Mouse (Mus musculus): ENCODE results near the gene Prr22.

Gene Prr22

DNA sequence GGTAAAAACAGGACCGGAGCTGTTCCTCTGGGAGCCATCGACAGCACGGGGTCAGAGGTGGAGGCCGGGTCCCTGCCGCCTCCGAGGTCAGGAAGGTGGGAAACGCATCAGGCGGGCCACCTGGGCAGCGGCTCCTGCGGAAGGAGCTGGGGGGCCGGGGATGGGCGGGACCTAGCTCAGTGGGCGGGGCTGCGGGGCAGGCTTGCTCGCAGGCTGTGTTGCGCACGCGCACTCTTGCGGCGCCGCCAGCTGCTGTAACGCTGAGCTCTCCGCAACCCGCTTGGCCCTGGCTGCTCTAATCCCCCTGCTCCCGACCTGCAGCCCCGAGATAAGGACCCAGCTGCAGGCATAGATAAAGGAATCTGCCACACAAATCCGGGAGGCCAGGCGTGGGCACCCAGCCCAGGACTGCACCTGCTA, 8.0 kb upstream of the Prr22 start:
- peak; percentile 94 to 95 for DNase-seq

DNA sequence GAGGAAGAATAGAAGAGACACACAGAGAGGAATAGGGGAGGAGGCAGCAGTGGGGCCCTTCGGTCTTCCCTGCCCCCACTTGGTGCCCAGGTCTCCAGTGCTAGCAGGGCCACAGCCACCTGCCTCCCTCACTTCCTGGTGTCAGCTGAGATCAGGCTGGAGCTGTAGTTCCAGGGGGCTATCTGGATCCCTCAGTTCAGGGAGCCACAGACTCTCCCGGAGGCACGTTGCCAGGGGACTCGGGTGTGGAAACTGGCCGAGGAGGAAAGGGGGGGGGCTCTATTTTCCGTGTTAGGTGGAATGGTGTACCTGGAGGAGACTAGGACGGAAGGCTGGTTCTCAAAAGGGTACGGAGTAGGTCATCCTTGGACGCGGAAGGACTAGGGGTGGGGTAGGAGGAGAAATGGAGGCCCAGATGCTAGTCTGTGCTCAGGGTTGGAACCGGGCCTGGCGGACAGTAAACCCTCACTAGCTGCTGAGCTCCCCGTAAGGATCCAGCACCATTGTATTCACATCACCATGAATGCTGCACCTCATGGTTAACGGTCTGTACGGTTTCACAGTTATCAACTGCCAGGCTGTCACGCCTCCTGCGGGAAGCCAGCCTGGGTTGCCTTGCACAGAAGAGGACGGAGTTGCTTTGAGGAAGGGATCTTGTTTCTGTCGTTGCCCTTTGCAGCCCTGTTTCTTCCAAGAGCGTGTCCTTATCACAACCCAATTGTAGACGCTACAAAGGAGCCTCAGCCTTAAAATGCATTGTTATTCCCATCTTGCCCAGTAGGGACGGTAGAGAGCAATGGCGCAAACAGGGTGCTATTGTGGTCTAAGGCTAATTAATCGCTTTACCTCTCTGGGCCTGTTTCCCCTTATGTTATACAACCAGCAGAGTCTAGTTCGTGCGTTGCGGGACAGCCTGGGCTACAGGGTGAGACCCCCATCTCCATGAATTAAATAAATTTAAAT, 7.0 kb upstream of the Prr22 start:
- peak; percentile 53 to 55 for DNase-seq

DNA sequence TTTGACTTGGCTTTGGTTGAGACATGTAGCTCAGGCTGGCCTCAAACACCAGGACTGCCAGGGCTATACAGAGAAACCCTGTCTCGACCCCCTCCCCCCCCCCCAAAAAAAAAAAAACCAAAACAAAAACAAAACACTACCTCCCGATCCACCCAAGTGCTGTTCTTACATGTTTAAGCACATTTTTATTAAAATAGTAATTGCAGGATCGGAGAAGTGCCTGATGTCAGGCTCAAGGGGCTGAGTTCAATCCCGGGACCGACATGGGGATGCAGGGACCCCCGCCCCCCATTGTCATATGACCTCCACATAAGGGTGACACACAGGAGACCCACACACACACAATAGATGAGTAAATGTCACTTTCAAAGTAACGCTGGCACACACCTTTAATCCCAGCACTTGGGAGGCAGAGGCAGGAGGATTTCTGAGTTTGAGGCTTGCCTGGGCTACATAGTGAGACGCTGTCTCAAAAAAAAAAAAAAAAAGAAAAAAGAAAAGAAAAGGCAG, 6.3 kb upstream of the Prr22 start:
- no peak for DNase-seq

GRCm38 (mm10) chr17:56764474-56765354, 5.3 kb upstream of the Prr22 start, which contains the start of gene Dus3l:
TSS of gene Dus3l (plus strand) at chr17:56764757.
- peak; percentile 89 to 90 for DNase-seq

DNA sequence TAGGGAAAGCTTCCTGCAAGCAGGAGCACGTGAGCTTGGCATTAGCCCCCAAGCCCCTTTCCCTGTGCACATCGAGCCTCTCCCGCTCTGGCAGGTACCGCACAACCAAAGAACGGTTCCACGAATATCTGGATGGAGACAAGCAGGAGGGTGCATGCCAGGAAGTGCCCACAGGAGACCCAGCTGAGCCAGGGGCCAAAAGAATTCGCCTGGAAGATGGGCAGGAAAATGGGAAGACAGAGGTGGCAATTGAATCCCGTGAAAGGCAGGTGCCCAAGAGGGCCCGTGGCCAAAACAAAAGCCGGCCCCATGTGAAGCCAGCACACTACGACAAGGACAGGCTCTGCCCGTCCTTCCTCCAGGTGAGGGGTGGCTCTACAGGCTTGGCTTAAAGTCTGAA, 4.6 kb upstream of the Prr22 start:
- no peak for DNase-seq

DNA sequence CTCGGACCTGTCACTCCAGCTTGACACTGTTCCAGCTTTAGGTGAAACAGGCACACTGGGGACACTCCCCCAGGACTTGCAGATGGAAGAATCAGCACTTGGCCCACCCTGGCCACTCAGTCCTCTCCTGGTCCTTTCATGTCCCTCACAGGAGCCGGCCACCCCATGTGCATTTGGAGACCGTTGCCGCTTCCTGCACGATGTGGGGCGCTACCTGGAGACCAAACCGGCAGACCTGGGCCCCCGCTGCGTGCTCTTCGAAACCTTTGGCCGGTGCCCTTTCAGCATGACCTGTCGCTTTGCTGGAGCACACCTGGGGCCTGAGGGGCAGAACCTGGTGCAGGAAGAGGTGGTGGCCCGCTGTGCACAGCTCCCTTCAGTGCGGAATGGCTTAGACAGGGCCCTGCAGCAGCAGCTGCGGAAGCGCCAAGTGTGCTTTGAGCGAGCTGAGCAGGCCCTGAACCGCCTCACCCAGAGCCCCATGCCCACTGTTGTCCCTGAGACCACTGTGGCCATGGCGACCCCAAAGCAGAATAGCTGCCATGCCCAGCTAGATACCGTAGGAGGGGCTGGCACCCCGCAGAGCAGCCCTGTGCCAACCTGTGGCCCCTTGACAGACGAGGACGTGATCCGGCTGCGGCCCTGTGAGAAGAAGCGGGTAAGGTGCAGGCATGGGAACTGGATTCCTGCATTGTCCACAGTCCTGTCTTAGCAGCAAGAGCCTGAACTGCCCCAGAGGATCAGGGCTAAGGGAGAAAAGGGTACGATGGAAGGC, 3.2 kb upstream of the Prr22 start:
- DNase-seq = peak in 1 of 2 experiments; percentile 26

- DNase-seq = no peak
Observed at GRCm38 (mm10) chr17:56767531-56768135, 2.4 kb upstream of the Prr22 start.

- no peak for DNase-seq
Observed at GRCm38 (mm10) chr17:56768941-56769340, 1.1 kb upstream of the Prr22 start.

- no peak for DNase-seq
Observed at GRCm38 (mm10) chr17:56777568-56777967, 7.5 kb downstream of the Prr22 start.

DNA sequence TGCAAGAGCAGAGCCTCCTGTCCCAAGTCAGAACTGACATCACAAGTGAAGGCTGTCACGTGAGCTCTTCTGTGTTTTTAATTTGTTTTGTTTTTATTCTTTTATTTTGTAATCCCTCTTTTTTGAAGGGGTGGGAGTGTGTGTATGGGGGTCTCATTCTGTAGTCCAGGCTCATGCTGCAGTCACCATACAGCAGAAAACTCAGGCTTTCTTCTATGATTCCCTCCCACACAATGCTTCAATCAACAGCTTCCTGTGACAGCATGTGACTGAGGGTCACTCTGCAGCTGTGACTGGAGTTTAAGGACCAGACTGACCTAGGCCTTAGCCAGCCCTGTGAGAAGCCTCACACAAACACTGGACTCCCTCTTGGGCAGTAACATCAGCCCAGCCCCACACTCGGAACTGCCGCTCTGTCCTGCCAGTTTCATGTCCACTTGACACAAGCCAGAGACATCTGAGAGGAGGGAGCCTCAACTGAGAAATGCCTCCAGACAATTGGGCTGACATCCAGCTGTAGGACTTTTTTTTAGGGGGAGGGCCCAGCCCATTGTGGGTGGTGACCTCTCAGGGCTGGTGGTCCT, 8.8 kb downstream of the Prr22 start:
- DNase-seq = no peak

- no peak for DNase-seq
Observed at GRCm38 (mm10) chr17:56780291-56780978, 10.4 kb downstream of the Prr22 start.

- DNase-seq = no peak
Observed at GRCm38 (mm10) chr17:56788886-56789285, 18.8 kb downstream of the Prr22 start.

DNA sequence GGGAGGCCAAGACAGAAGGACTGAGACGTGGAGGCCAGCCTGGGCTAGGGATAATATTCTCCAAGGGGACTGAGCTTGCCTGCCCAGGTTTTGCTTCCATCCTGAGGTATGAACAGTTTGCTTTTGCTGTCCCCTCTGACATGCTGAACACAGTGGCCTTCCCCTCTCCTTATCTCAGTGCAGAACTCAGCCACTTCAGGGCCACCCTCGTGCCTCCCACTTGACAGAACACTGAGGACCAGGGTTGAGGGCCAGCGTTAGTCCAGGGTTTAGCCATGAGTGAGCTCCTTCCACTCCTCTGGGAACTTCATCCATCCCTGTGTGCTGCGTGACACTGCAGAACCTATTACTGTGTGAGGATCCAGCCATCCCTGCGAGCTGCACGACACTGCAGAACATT, 19.2 kb downstream of the Prr22 start:
- DNase-seq = no peak

- DNase-seq = no peak
Observed at GRCm38 (mm10) chr17:56792588-56792987, 22.5 kb downstream of the Prr22 start.

DNA sequence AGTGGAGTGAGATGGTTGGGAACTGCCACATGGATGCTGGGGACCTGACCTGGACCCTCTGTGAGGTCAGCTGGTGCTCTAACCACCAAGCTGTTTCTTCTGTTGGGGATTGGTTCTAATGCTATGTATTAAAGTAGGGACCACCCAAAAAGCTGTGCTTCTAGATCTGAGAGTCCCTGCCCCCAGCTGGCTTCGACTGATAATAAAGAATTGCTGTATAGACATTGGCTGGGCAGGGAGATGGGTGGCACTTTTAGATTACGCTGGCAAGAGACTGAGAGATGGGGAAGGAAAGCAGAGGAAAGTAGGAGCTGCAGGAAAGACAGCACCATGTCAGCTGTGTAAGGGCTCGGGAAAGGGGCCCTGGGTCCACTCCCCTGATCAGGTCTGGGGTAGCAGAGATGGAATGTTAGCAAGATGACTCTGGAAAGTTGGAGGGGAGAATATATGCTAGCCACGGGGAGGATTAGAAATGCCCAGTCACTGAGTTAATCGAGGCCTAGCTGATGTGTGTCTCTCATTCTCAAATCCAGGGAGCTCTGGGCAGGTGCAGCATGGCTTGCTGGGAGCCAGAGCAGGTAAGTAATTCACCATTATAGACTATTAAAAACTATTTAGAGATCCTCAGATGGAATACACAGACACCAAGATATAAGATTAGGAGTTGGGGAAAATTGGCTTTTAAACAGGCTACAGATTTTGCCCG, 23.7 kb downstream of the Prr22 start:
- DNase-seq = no peak

GRCm38 (mm10) chr17:56799276-56799675, 29.2 kb downstream of the Prr22 start:
- no peak for DNase-seq

DNA sequence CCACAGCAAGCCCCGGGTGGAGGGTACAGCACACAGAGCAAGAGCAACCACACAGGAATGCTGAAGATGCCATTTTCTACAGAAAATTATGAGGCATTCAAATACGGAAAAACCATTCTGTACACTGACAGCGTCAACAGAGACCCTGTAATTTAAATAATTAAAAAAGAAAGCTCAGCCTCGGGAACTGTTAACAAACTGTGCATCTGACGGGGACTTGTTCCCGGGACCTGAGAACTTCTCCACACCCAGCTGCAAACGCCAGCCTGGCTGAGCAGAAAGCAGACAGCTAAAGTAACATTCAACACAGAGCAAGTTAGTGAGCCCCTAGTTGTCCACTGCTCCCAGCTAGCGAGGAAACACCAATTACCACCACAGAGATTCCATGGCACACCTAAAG, 32.0 kb downstream of the Prr22 start:
- DNase-seq = no peak

DNA sequence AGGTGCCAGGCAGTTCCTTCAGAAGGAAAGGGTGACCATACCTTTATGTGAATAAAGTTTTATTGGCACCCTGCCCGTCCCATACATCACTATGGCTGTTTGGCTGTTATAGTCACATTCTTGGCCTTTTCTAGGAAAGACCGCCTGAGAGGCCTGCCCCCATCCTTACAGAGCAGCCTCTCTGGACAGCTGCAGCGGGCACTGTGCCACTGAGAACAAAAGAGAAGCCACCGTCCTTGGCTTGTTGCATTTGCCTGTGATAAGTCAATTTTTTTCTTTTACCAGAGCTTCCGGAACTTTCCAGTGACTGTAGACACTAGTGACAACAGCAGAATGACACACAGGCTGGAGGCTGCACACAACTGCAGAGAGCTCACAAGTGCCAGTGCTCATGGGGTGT, 34.9 kb downstream of the Prr22 start:
- no peak for DNase-seq

- DNase-seq = no peak
Observed at GRCm38 (mm10) chr17:56805784-56806183, 35.7 kb downstream of the Prr22 start.

- peak; percentile 55 to 63 for DNase-seq
Observed at GRCm38 (mm10) chr17:56808518-56808917, 38.5 kb downstream of the Prr22 start.

All from thymus, postnatal 36 days (tissue).